ENCODE assay signal across 13 mouse cellular contexts in the genomic region with DNA sequence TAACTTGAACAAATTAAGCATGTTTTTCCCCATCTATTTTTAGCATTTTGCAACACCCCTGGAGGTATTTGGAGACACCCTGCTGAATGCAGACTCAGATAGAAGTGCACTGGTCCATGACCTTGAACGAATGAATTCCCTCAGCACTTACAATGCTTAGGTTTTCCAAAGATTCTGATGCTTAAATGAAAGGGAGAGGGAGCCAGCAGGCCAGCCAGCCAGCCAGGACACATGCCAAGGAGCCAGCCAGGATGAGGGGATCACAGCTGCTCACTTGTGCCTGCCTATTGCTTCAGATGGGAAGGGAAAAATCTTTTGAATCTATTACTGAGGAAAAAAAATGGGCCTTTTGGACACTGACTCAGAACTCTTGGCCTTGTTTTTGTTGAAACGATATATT.
A peak's percentile ranks its signal among the peaks of the same experiment; 100 is the strongest.
DNase-seq lines count a peak whose midpoint lies in the region; ATAC-seq and TF ChIP-seq lines count a peak whose summit lies in the region.
"Had no signal": no experiment of that assay in that cellular context is flagged by ENCODE, and none has a peak within 500 bp of the region (broad histone marks: within the 10 kb centered on the region; RNA-seq: fewer than 3 reads in every experiment).

No protein-coding gene starts in this region.

- intact Hi-C loops in left cerebral cortex, adult 2 months (cut with DNase I) = no loop called here

- H3K27me3 ChIP-seq in forebrain, embryonic 14.5 days (replicated peaks; ENCODE audit: control insufficient read depth, insufficient read depth, low read length) = no peaks in the 10 kb centered on the region
- H3K27me3 ChIP-seq in forebrain, embryonic 12.5 days = no peaks in the 10 kb centered on the region
- H3K27me3 ChIP-seq in neural tube, embryonic 15.5 days (replicated peaks) = no peaks in the 10 kb centered on the region
- H3K27me3 ChIP-seq: kidney, embryonic 15.5 days; midbrain, embryonic 12.5 days had no signal

- H3K36me3 ChIP-seq in forebrain, embryonic 14.5 days (ENCODE audit: control insufficient read depth, insufficient read depth, low read length) = no peaks in the 10 kb centered on the region
- H3K36me3 ChIP-seq in forebrain, embryonic 12.5 days (replicated peaks) = no peaks in the 10 kb centered on the region
- no peaks in the 10 kb centered on the region for H3K36me3 ChIP-seq in neural tube, embryonic 15.5 days
- H3K36me3 ChIP-seq: kidney, embryonic 15.5 days; midbrain, embryonic 12.5 days had no signal

- H3K9ac ChIP-seq in forebrain, embryonic 14.5 days (ENCODE audit: low read length) = no peak overlapping the region
- no peak overlapping the region for H3K9ac ChIP-seq in forebrain, embryonic 12.5 days
- no peak overlapping the region for H3K9ac ChIP-seq in neural tube, embryonic 15.5 days (replicated peaks)
- H3K9ac ChIP-seq: kidney, embryonic 15.5 days; midbrain, embryonic 12.5 days had no signal

- no peaks in the 10 kb centered on the region for H3K9me3 ChIP-seq in forebrain, embryonic 14.5 days (replicated peaks; ENCODE audit: control insufficient read depth, low read length)
- H3K9me3 ChIP-seq in forebrain, embryonic 12.5 days = no peaks in the 10 kb centered on the region
- no peaks in the 10 kb centered on the region for H3K9me3 ChIP-seq in neural tube, embryonic 15.5 days (replicated peaks)
- H3K9me3 ChIP-seq: kidney, embryonic 15.5 days; midbrain, embryonic 12.5 days had no signal

- no peak overlapping the region for H3K4me2 ChIP-seq in forebrain, embryonic 14.5 days (ENCODE audit: low read length)
- H3K4me2 ChIP-seq in forebrain, embryonic 12.5 days = no peak overlapping the region
- no peak overlapping the region for H3K4me2 ChIP-seq in neural tube, embryonic 15.5 days
- H3K4me2 ChIP-seq: kidney, embryonic 15.5 days; liver, embryonic 11.5 days; midbrain, embryonic 12.5 days had no signal

- no peaks in the 10 kb centered on the region for H3K4me1 ChIP-seq in forebrain, embryonic 14.5 days (ENCODE audit: control insufficient read depth, insufficient read depth, low read length)
- no peaks in the 10 kb centered on the region for H3K4me1 ChIP-seq in forebrain, embryonic 12.5 days
- no peaks in the 10 kb centered on the region for H3K4me1 ChIP-seq in neural tube, embryonic 15.5 days
- H3K4me1 ChIP-seq: kidney, embryonic 15.5 days; midbrain, embryonic 12.5 days had no signal

- no peak overlapping the region for H3K4me3 ChIP-seq in forebrain, embryonic 14.5 days (ENCODE audit: low read depth, low read length)
- no peak overlapping the region for H3K4me3 ChIP-seq in forebrain, embryonic 12.5 days (replicated peaks)
- no peak overlapping the region for H3K4me3 ChIP-seq in neural tube, embryonic 15.5 days (replicated peaks)
- H3K4me3 ChIP-seq in left cerebral cortex, adult 2 months = no peak overlapping the region
- H3K4me3 ChIP-seq: kidney, embryonic 15.5 days; midbrain, embryonic 12.5 days had no signal

- H3K27ac ChIP-seq in forebrain, embryonic 14.5 days (ENCODE audit: low read depth, low read length) = no peak overlapping the region
- H3K27ac ChIP-seq in forebrain, embryonic 12.5 days = no peak overlapping the region
- no peak overlapping the region for H3K27ac ChIP-seq in neural tube, embryonic 15.5 days (replicated peaks)
- no peak overlapping the region for H3K27ac ChIP-seq in left cerebral cortex, adult 2 months
- H3K27ac ChIP-seq: kidney, embryonic 15.5 days; midbrain, embryonic 12.5 days had no signal

- whole genome bisulfite sequencing in forebrain, embryonic 14.5 days = 51% methylated on average over 2 of the region's 2 CpGs
- 60% methylated on average over 2 of the region's 2 CpGs for WGBS in forebrain, embryonic 12.5 days
- 66% methylated on average over 2 of the region's 2 CpGs for WGBS in neural tube, embryonic 15.5 days

- DNase-seq in forebrain, embryonic 14.5 days (ENCODE audit: low spot score) = peak; percentile 45
- no peak for DNase-seq in neural tube, embryonic 10.5 days (ENCODE audit: extremely low spot score, low spot score)
- peak; percentile 34 to 62 for DNase-seq in gastrocnemius, postnatal 4 days (ENCODE audit: low spot score in 2 of 2)
- peak; percentile 1 to 15 for DNase-seq in layer of hippocampus, postnatal 36 days
- DNase-seq in left cerebral cortex, adult 2 months (ENCODE audit: extremely low spot score in 1 of 2, low spot score in 2 of 2) = no peak
- no peak for DNase-seq in adrenal gland, postnatal 36 days
- DNase-seq: thymus, adult 2 months had no signal

- TF ChIP-seq CTCF in left cerebral cortex, adult 2 months (IDR thresholded peaks at IDR 0.05) = no peak

- no peak for ATAC-seq in forebrain, embryonic 14.5 days
- ATAC-seq in forebrain, embryonic 12.5 days (ENCODE audit: low FRiP score) = no peak
- 0 out of 2 replicates have a peak, but pooled peaks have one; percentile 47 for ATAC-seq in neural tube, embryonic 15.5 days (ENCODE audit: low FRiP score)
- ATAC-seq: CD4-positive, CD25-positive, alpha-beta regulatory T cell, adult 4 months had no signal

Comparison
In these comparisons a context has a peak if more than half of its experiments do, and no peak if none do; other contexts are left out.
1. DNase-seq: peak in forebrain, embryonic 14.5 days (single experiment), gastrocnemius, postnatal 4 days (2 of 2) and layer of hippocampus, postnatal 36 days (2 of 2); none in neural tube, embryonic 10.5 days (single experiment), left cerebral cortex, adult 2 months (0 of 2) and adrenal gland, postnatal 36 days (0 of 2).